In the genomic region with DNA sequence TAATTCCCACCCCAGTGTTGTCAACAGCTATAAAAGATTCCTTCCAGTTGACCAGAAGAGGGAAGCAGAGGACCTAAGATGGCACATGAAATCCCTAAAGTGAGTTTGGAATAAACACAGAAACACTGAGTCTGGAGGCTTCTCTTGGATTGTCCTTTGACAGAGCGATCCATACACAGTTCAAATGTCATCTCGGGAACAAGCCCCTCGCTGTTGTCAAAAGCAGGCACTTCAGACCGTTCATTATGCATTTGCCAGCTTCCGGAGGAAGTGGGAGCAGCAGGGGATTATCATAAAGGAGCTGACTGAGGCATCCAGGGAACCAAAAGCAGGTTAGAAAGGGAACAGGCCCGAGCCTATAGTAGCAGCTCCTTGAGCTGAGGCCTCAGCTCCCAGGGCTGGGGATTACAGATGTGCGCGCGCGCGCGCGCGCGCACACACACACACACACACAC, we compare ENCODE assay signal across 7 mouse cellular contexts. TPM values are rescaled to one million over a fixed set of nuclear protein-coding genes. Genes with fewer than 3 reads are reported as not detected.
DNase-seq lines count a peak whose midpoint lies in the region; ATAC-seq lines count a peak whose summit lies in the region.

No protein-coding gene starts in this region.

- peak overlapping the region; percentile 74 for H3K9ac ChIP-seq in heart, embryonic 13.5 days
- H3K9ac ChIP-seq in midbrain, embryonic 12.5 days (replicated peaks) = no peak overlapping the region

- peak overlapping the region; percentile 24 for H3K4me3 ChIP-seq in heart, embryonic 13.5 days
- H3K4me3 ChIP-seq in midbrain, embryonic 12.5 days = peak overlapping the region; percentile 9; the same call in 1 of the 2 replicates

- 48% methylated on average over 15 of the region's 15 CpGs for WGBS in heart, embryonic 13.5 days
- WGBS in midbrain, embryonic 12.5 days = 30% methylated on average over 13 of the region's 15 CpGs

- H3K4me1 ChIP-seq in heart, embryonic 13.5 days = peaks cover 10% of the 10 kb centered on the region; the same call in 1 of the 2 replicates
- peaks cover 5% of the 10 kb centered on the region for H3K4me1 ChIP-seq in midbrain, embryonic 12.5 days

- no peaks in the 10 kb centered on the region for H3K27me3 ChIP-seq in heart, embryonic 13.5 days (replicated peaks)
- H3K27me3 ChIP-seq in midbrain, embryonic 12.5 days = no peaks in the 10 kb centered on the region

- ATAC-seq in heart, embryonic 13.5 days (ENCODE audit: extremely low read depth, insufficient number of reproducible peaks, low FRiP score, low TSS enrichment) = no peak
- ATAC-seq in midbrain, embryonic 12.5 days (ENCODE audit: low FRiP score, low read depth) = peak; percentile 78
- no peak for ATAC-seq in monocyte, adult 5-6 weeks (replicated peaks; ENCODE audit: insufficient number of reproducible peaks, low FRiP score, low TSS enrichment, poor library complexity, severe bottlenecking)

- H3K27ac ChIP-seq in heart, embryonic 13.5 days (replicated peaks) = no peak overlapping the region
- peak overlapping the region; percentile 67 for H3K27ac ChIP-seq in midbrain, embryonic 12.5 days (replicated peaks)

- DNase-seq in ES-CJ7 (ENCODE audit: low read depth, low spot score) = peak; percentile 48
- DNase-seq in brain, embryonic 18.5 days (ENCODE audit: low read depth, low spot score) = peak; percentile 39
- DNase-seq in left cerebral cortex, adult 11 months (ENCODE audit: low spot score) = peak; percentile 13
- DNase-seq in ovary, adult 18-20 months (ENCODE audit: low spot score) = no peak

- H3K4me2 ChIP-seq in heart, embryonic 13.5 days = peak overlapping the region; percentile 57
- peak overlapping the region; percentile 34 for H3K4me2 ChIP-seq in midbrain, embryonic 12.5 days (replicated peaks)

- no peaks in the 10 kb centered on the region for H3K9me3 ChIP-seq in heart, embryonic 13.5 days
- H3K9me3 ChIP-seq in midbrain, embryonic 12.5 days = no peaks in the 10 kb centered on the region

- H3K36me3 ChIP-seq in heart, embryonic 13.5 days = no peaks in the 10 kb centered on the region
- H3K36me3 ChIP-seq in midbrain, embryonic 12.5 days = no peaks in the 10 kb centered on the region

RNA-seq across cellular contexts. Expression of a gene that starts 57.1 kb away (rescaled TPM):
- polyA plus RNA-seq in heart, embryonic 13.5 days (2015; fragmentation: Nextera tagmentation; extraction: Ambion mirVana) = 0.09 and 0.19 TPM in 2 replicates
- 0.17 TPM in 1 of 2 replicates, not detected in the other for polyA plus RNA-seq in midbrain, embryonic 12.5 days (2016; fragmentation: Nextera tagmentation; extraction: Ambion mirVana)
- total RNA-seq in monocyte, adult 5-6 weeks (2017) = not detected in 3 replicates
